Mouse (Mus musculus) layer of hippocampus, adult 11-12 months (tissue): ENCODE measurements at regions not wholly inside any gene's neighbourhood (a gene's known extent, or its start where the extent isn't known, plus 50 kb on each side); places are given as distances from the start of the nearest gene placed in this dataset.

Experiments used
- DNase-seq: peaks from one replicate; pipeline ENCODE4 v3.0.0; 2022; ENCODE audit warnings: low spot score

- no peak for DNase-seq
Observed at GRCm38 (mm10) chr1:151088535-151089125, 93.7 kb upstream of the Gm47985 start.

DNA sequence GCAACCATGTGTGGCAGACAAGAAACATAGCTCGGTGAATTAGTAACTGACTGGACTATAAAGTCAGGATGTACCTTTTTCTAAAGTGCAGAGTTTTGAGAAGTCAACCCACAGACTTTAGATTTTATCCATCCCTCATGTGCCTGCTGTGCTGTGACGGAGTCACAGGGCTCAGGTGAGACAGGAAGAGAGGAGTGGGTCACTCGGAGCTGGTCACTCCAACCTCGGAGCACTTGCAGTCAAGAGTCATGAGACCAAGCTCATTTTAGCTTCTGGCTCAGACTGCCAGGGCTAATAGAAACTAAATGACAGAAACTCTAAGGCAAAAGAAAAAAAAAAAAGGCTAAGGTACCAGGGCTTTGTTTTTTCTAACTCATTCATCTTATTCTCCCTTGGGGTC lies 90.3 kb upstream of the Gm47985 start:
- DNase-seq = no peak

GRCm38 (mm10) chr1:151095344-151096050 lies 86.8 kb upstream of the Gm47985 start:
- DNase-seq = no peak

DNA sequence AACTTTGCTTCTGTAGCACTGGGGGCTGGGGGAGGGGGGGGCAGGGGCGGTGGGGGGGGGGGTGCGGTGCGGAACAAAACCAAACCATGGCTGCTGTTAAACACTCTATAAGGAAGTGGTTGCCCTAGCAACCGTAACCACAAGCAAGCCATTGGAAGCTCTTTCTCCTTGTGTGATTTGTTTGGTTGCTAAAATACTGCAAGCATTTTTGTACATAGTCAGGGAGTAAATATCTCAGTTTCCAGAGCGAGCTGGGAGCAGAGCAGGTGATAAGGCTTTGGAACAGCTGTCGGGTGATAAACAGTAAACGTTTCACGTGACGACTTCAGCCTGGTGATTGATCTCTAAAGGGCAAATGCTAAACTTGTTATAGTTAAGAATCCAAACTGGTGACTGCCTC lies 86.3 kb upstream of the Gm47985 start:
- DNase-seq = no peak

- DNase-seq = no peak
Observed at GRCm38 (mm10) chr1:151097506-151097905, 84.8 kb upstream of the Gm47985 start.

GRCm38 (mm10) chr1:151098763-151099162 lies 83.6 kb upstream of the Gm47985 start:
- DNase-seq = no peak

DNA sequence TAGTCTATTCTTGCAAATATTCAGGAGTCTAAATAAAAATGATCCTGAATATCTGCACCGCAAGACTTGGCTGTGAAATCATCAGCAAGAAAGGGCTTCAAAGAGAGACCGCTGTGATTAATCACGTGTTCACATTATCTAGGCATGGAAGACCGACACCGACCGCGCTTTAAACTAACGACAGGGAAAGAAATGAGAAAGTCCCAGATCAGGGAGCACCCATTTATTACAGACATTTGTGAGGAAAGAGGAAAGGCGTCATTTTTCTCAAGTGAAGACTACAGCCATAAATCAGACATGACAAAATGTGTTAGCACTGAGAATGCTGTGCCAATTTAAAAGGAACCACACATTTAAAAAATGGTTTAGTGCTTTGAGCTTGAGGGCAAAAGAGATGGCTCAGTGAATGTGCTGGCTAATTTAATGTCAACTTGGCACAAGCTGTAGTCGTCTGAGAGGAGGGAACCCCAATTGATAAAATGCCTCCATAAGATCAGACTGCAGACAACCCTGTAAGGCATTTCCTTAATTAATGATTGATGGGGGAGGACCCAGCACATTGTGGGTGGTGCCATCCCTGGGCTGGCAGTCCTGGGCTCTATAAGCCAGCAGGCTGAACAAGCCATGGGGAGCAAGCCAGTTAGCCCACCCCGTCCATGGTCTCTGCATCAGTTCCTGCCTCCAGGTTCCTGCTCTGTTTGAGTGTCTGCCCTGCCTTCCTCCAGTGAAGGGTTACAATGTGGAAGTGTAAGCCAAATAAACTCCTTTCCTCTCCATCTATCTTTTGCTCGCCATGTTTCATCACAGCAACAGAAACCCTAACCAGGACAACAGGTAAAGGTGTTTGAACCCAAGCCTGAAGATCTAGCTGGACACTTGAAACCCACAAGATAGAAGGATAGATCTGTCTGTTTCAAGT lies 81.5 kb upstream of the Gm47985 start:
- no peak for DNase-seq

DNA sequence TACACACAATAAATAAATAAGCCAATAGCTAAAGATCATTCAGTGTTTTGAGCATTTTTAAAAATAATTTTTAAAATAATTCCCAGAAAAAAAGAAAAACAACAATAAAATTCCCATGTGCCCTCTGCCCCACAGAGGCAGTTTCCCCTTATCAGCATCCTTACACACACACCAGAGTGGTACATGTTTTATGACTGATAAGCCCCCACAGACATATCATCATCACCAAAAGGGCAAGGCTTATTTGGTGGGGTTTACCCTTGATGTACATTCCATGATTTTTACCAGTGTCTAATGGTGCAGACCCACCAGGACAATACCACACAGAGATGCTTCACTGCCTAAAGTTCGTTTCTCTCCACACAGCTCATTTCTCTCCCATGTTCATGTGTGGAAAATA lies 80.8 kb upstream of the Gm47985 start:
- no peak for DNase-seq

- DNase-seq = no peak
Observed at GRCm38 (mm10) chr1:151102061-151102460, 80.3 kb upstream of the Gm47985 start.

GRCm38 (mm10) chr1:151102646-151103391 lies 79.5 kb upstream of the Gm47985 start:
- DNase-seq = no peak

- no peak for DNase-seq
Observed at GRCm38 (mm10) chr1:151103522-151104037, 78.8 kb upstream of the Gm47985 start.

- DNase-seq = no peak
Observed at GRCm38 (mm10) chr1:151104346-151104745, 78.0 kb upstream of the Gm47985 start.

GRCm38 (mm10) chr1:151104806-151105205 lies 77.5 kb upstream of the Gm47985 start:
- no peak for DNase-seq

DNA sequence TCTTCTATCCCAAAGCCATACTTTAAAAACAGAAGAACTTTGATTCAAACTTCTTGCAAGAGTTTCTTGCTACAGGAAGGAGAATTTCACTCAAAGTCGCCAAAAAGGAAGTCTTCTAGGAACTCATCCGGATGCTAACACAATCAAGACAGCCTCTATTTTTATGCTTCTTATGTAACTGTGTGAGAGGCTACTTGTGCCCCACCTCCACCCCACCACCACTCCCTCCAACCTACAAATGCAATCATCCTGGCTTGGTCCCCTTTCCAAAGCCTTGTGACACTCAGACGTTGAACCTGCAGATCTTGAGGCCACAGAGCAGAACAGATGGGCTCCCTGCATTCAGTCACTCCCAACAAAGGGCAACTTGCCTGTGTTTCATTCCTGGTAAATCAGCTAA lies 77.1 kb upstream of the Gm47985 start:
- no peak for DNase-seq

- DNase-seq = no peak
Observed at GRCm38 (mm10) chr1:151107401-151107800, 74.9 kb upstream of the Gm47985 start.

GRCm38 (mm10) chr1:151109333-151109732 lies 73.0 kb upstream of the Gm47985 start:
- DNase-seq = no peak

GRCm38 (mm10) chr1:151110412-151110811 lies 71.9 kb upstream of the Gm47985 start:
- no peak for DNase-seq

GRCm38 (mm10) chr1:151111683-151112082 lies 70.7 kb upstream of the Gm47985 start:
- DNase-seq = no peak

GRCm38 (mm10) chr1:151112390-151112789 lies 69.9 kb upstream of the Gm47985 start:
- DNase-seq = no peak

DNA sequence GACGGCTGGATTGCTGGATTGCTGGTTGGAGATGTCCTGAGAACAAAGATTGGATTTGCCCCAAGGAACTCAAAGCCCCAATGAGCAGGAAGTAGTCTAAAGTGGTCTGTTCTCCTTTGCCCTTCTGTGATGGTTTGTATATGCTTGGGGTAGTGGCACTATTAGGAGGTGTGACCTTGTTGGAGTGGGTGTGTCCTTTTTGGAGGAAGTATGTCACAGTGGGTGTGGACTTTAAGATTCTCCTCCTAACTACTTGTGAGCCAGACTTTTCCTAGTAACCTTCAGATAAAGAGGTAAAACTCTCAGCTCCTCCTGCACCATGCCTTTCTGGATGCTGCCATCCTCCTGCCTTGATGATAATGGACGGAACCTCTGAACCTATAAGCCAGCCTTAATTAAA lies 69.1 kb upstream of the Gm47985 start:
- no peak for DNase-seq

DNA sequence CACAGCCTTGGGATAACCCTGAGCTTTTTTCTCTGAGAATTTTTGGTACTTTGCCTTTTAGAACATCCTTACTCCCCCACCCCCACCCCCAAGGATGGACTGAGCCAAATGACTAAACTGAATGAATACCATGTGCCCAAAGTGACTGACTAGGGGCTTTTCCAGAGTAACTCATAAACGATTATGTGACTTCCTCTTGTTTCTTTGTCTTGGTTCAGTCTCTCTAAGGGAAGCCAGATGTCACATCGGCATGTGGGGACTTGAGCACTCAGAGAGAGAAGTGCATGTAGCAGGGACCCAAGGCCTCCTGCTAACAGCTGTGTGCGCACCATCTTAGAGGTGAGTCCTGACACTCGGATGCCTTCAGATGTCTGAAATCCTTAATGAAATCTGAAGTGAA lies 63.8 kb upstream of the Gm47985 start:
- DNase-seq = no peak

- DNase-seq = no peak
Observed at GRCm38 (mm10) chr1:151118982-151119381, 63.4 kb upstream of the Gm47985 start.
